Comparison of ENCODE assay signal across 19 mouse cellular contexts in the genomic region with DNA sequence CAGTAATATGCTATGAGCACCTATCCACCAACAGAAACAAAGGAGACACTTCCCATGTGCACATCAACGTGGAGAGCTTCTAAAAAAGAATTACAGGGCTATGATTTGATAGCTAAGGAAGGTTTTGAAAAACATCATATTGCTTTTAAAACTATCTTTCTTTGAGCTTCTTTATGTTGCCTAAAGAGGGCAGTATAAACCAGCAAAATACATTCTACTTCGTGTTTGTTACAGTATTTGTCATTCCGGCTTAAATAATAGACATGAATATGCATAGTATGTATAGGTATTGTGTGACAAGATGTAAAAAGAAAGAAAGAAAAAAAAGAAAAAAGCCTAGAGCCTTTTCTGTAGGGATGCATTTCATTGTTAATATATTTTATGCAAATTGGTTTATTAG.
DNase-seq lines count a peak whose midpoint lies in the region; ATAC-seq and TF ChIP-seq lines count a peak whose summit lies in the region.
"Had no signal": no experiment of that assay in that cellular context is flagged by ENCODE, and none has a peak within 500 bp of the region (broad histone marks: within the 10 kb centered on the region; RNA-seq: fewer than 3 reads in every experiment).

No protein-coding gene starts in this region.

- no peak for ATAC-seq in hindbrain, postnatal 0 days
- ATAC-seq in hindbrain, embryonic 13.5 days (ENCODE audit: low FRiP score), result no peak
- no peak for ATAC-seq in lung, postnatal 0 days
- ATAC-seq in stomach, postnatal 0 days (ENCODE audit: low FRiP score, low TSS enrichment), result no peak
- ATAC-seq: intestine, embryonic 15.5 days had no signal

- TF ChIP-seq EP300 in lung, postnatal 0 days (IDR thresholded peaks at IDR 0.05), result no peak
- no peak for TF ChIP-seq EP300 in stomach, postnatal 0 days (optimal IDR thresholded peaks at IDR 0.05)

- no peak for TF ChIP-seq POLR2A in lung, adult 2 months (IDR thresholded peaks at IDR 0.05; ENCODE audit: borderline replicate concordance, extremely low read depth, low read depth, low read length)

- H3K4me2 ChIP-seq in hindbrain, postnatal 0 days (ENCODE audit: low read depth, low read length), result no peak overlapping the region
- H3K4me2 ChIP-seq in hindbrain, embryonic 13.5 days, result no peak overlapping the region
- no peak overlapping the region for H3K4me2 ChIP-seq in lung, postnatal 0 days (replicated peaks; ENCODE audit: low read depth, low read length)
- H3K4me2 ChIP-seq in stomach, postnatal 0 days (replicated peaks; ENCODE audit: low read depth), result no peak overlapping the region
- H3K4me2 ChIP-seq: heart, embryonic 12.5 days; intestine, embryonic 15.5 days; midbrain, embryonic 12.5 days had no signal

- no peak overlapping the region for H3K9ac ChIP-seq in hindbrain, postnatal 0 days (replicated peaks; ENCODE audit: low read length)
- H3K9ac ChIP-seq in hindbrain, embryonic 13.5 days, result no peak overlapping the region
- H3K9ac ChIP-seq in lung, postnatal 0 days (replicated peaks; ENCODE audit: low read depth), result no peak overlapping the region
- H3K9ac ChIP-seq in stomach, postnatal 0 days (ENCODE audit: low read length), result no peak overlapping the region
- H3K9ac ChIP-seq: heart, embryonic 12.5 days; intestine, embryonic 15.5 days; liver, embryonic 14.5 days; midbrain, embryonic 12.5 days had no signal

- TF ChIP-seq CTCF in hindbrain, postnatal 0 days (IDR thresholded peaks at IDR 0.05; ENCODE audit: low read depth), result peak; percentile 54
- TF ChIP-seq CTCF in lung, postnatal 0 days (IDR thresholded peaks at IDR 0.05), result peak; percentile 50
- TF ChIP-seq CTCF in lung, adult 2 months (IDR thresholded peaks at IDR 0.05; ENCODE audit: insufficient read depth, low read length), result no peak
- peak; percentile 65 for TF ChIP-seq CTCF in stomach, postnatal 0 days (IDR thresholded peaks at IDR 0.05; ENCODE audit: low read depth)

- H3K27me3 ChIP-seq in hindbrain, postnatal 0 days (ENCODE audit: insufficient read depth, low read length), result no peaks in the 10 kb centered on the region
- no peaks in the 10 kb centered on the region for H3K27me3 ChIP-seq in hindbrain, embryonic 13.5 days
- H3K27me3 ChIP-seq in lung, postnatal 0 days (replicated peaks; ENCODE audit: insufficient read depth, low read length), result no peaks in the 10 kb centered on the region
- H3K27me3 ChIP-seq in stomach, postnatal 0 days (ENCODE audit: control insufficient read depth, insufficient read depth, low read length), result no peaks in the 10 kb centered on the region
- H3K27me3 ChIP-seq: heart, embryonic 12.5 days; intestine, embryonic 15.5 days; midbrain, embryonic 12.5 days had no signal

- WGBS in hindbrain, postnatal 0 days, result 26% methylated on average over 3 of the region's 3 CpGs
- 23% methylated on average over 3 of the region's 3 CpGs for WGBS in hindbrain, embryonic 13.5 days
- WGBS in lung, postnatal 0 days, result 19% methylated on average over 3 of the region's 3 CpGs
- 23% methylated on average over 3 of the region's 3 CpGs for WGBS in lung, adult 2 months
- 21% methylated on average over 3 of the region's 3 CpGs for WGBS in stomach, postnatal 0 days

- H3K27ac ChIP-seq in hindbrain, postnatal 0 days, result no peak overlapping the region
- H3K27ac ChIP-seq in hindbrain, embryonic 13.5 days, result no peak overlapping the region
- no peak overlapping the region for H3K27ac ChIP-seq in lung, postnatal 0 days (ENCODE audit: low read length)
- H3K27ac ChIP-seq in stomach, postnatal 0 days (replicated peaks), result no peak overlapping the region
- H3K27ac ChIP-seq: intestine, embryonic 15.5 days; liver, embryonic 14.5 days; midbrain, embryonic 12.5 days had no signal

- peak; percentile 49 for DNase-seq in hindbrain, postnatal 0 days (ENCODE audit: low spot score)
- peak; percentile 41 for DNase-seq in lung, postnatal 0 days (ENCODE audit: low spot score)
- DNase-seq in lung, adult 2 months, result no peak
- peak; percentile 32 for DNase-seq in R1 (ENCODE audit: low read depth, low spot score)
- no peak for DNase-seq in stomach, postnatal 0 days (ENCODE audit: low spot score)
- no peak for DNase-seq in ovary, postnatal 14 days (ENCODE audit: low spot score)
- DNase-seq: adrenal gland, adult 2 months; cerebellum, adult 9-10 months; embryo, embryonic 11 days; gastrocnemius, postnatal 25 days; kidney, postnatal 36 days; left cerebral cortex, postnatal 4 days; lung, postnatal 4 days; right cerebral cortex, postnatal 4 days had no signal

- H3K9me3 ChIP-seq in hindbrain, postnatal 0 days (ENCODE audit: low read length), result no peaks in the 10 kb centered on the region
- no peaks in the 10 kb centered on the region for H3K9me3 ChIP-seq in hindbrain, embryonic 13.5 days
- no peaks in the 10 kb centered on the region for H3K9me3 ChIP-seq in lung, postnatal 0 days (ENCODE audit: low read length)
- H3K9me3 ChIP-seq in stomach, postnatal 0 days (ENCODE audit: control insufficient read depth, low read length), result no peaks in the 10 kb centered on the region
- H3K9me3 ChIP-seq: heart, embryonic 12.5 days; intestine, embryonic 15.5 days; midbrain, embryonic 12.5 days had no signal

- no peak overlapping the region for H3K4me3 ChIP-seq in hindbrain, postnatal 0 days (ENCODE audit: low read length)
- no peak overlapping the region for H3K4me3 ChIP-seq in hindbrain, embryonic 13.5 days
- H3K4me3 ChIP-seq in lung, postnatal 0 days (ENCODE audit: low read depth, low read length), result no peak overlapping the region
- no peak overlapping the region for H3K4me3 ChIP-seq in lung, adult 2 months (replicated peaks; ENCODE audit: extremely low read depth, low read depth, low read length)
- no peak overlapping the region for H3K4me3 ChIP-seq in stomach, postnatal 0 days (ENCODE audit: low read depth, low read length)
- H3K4me3 ChIP-seq: heart, embryonic 12.5 days; intestine, embryonic 15.5 days; midbrain, embryonic 12.5 days had no signal

- no peaks in the 10 kb centered on the region for H3K4me1 ChIP-seq in hindbrain, postnatal 0 days (ENCODE audit: insufficient read depth, low read length)
- no peaks in the 10 kb centered on the region for H3K4me1 ChIP-seq in hindbrain, embryonic 13.5 days (replicated peaks)
- H3K4me1 ChIP-seq in lung, postnatal 0 days (ENCODE audit: insufficient read depth, low read depth, low read length), result no peaks in the 10 kb centered on the region
- H3K4me1 ChIP-seq in lung, adult 2 months (ENCODE audit: control insufficient read depth, insufficient read depth, low read length), result no peaks in the 10 kb centered on the region
- H3K4me1 ChIP-seq in stomach, postnatal 0 days (replicated peaks; ENCODE audit: control insufficient read depth, insufficient read depth), result no peaks in the 10 kb centered on the region
- H3K4me1 ChIP-seq: heart, embryonic 12.5 days; intestine, embryonic 15.5 days; midbrain, embryonic 12.5 days had no signal

- peaks cover 12% of the 10 kb centered on the region for H3K36me3 ChIP-seq in hindbrain, postnatal 0 days (ENCODE audit: insufficient read depth, low read length)
- H3K36me3 ChIP-seq in hindbrain, embryonic 13.5 days, result peaks cover 27% of the 10 kb centered on the region
- H3K36me3 ChIP-seq in lung, postnatal 0 days (ENCODE audit: insufficient read depth, low read length), result no peaks in the 10 kb centered on the region
- no peaks in the 10 kb centered on the region for H3K36me3 ChIP-seq in stomach, postnatal 0 days (ENCODE audit: control insufficient read depth, insufficient read depth, low read length)
- H3K36me3 ChIP-seq: heart, embryonic 12.5 days; intestine, embryonic 15.5 days had no signal

Comparison
In these comparisons a context has a peak if more than half of its experiments do, and no peak if none do; other contexts are left out.
1. DNase-seq: peak in hindbrain, postnatal 0 days (single experiment), lung, postnatal 0 days (single experiment) and R1 (single experiment); none in lung, adult 2 months (single experiment), stomach, postnatal 0 days (single experiment) and ovary, postnatal 14 days (single experiment).